Mouse (Mus musculus) embryonic facial prominence, embryonic 11.5 days (tissue): ENCODE data around the gene Mbip. TPM values are rescaled to one million over a fixed set of nuclear protein-coding genes. Genes with fewer than 3 reads are reported as not detected.

ENCODE experiments used
- ATAC-seq: fragments of 200-750 bp; cut with Nextera tagmentation; replicated peaks from 2 replicates; pipeline ENCODE4 v1.8.0; 2017; ENCODE audit warnings: low read depth; ENCODE audit not compliant: insufficient number of reproducible peaks, low FRiP score, low TSS enrichment
- DNase-seq: peaks from one replicate; pipeline ENCODE4 v3.0.0-alpha.2; 2015; ENCODE audit warnings: low spot score
- H3K27ac ChIP-seq: fragments of 300-500 bp; sonication (generic); replicated peaks from 2 replicates; pipeline ENCODE4 v1.5.1; 2014; ENCODE audit warnings: mild to moderate bottlenecking, low read depth, low read length, control low read depth
- H3K27me3 ChIP-seq: fragments of 300-500 bp; sonication (generic); 2 replicates; pipeline ENCODE4 v1.6.1; 2014; ENCODE audit warnings: mild to moderate bottlenecking, low read length, moderate library complexity, mixed read lengths; ENCODE audit not compliant: control insufficient read depth, insufficient read depth
- H3K36me3 ChIP-seq: fragments of 300-500 bp; sonication (generic); replicated peaks from 2 replicates; pipeline ENCODE4 v1.6.1; 2014; ENCODE audit warnings: low read depth, mild to moderate bottlenecking, low read length, moderate library complexity, mixed read lengths; ENCODE audit not compliant: control insufficient read depth, insufficient read depth
- H3K4me1 ChIP-seq: fragments of 300-500 bp; sonication (generic); 2 replicates; pipeline ENCODE4 v1.6.1; 2014; ENCODE audit warnings: low read length, mixed read lengths; ENCODE audit not compliant: control insufficient read depth, insufficient read depth
- H3K4me2 ChIP-seq: fragments of 300-500 bp; sonication (generic); 2 replicates; pipeline ENCODE4 v1.6.1; 2014; ENCODE audit warnings: low read depth, mild to moderate bottlenecking, control low read depth, low read length, moderate library complexity
- H3K4me3 ChIP-seq: fragments of 300-500 bp; sonication (generic); 2 replicates; pipeline ENCODE4 v1.5.1; 2014; ENCODE audit warnings: low read depth, low read length, control low read depth
- H3K9ac ChIP-seq: fragments of 300-500 bp; sonication (generic); replicated peaks from 2 replicates; pipeline ENCODE4 v1.6.1; 2014; ENCODE audit warnings: mild to moderate bottlenecking, control low read depth, low read length
- H3K9me3 ChIP-seq: fragments of 300-500 bp; sonication (generic); replicated peaks from 2 replicates; pipeline ENCODE4 v1.6.1; 2016; ENCODE audit warnings: mild to moderate bottlenecking, low read length, inconsistent platforms, mixed read lengths; ENCODE audit not compliant: control insufficient read depth
- WGBS: fragments of 180-500 bp; shearing (Covaris S2); extraction: QIAGEN DNeasy Blood & Tissue Kit; methylation state at CpG from one replicate; pipeline ENCODE4 v1.1.7; 2014; 5-methylcytosine and 5-hydroxymethylcytosine counted together
- polyA plus RNA-seq: library from polyadenylated mRNA; unstranded; fragments of >200 nt; fragmentation: Nextera tagmentation; extraction: Ambion mirVana; gene quantifications from 2 replicates; pipeline ENCODE4 v1.2.1, GENCODE M21; 2014

Mbip gene
- polyA plus RNA-seq, 1 experiment from 2014 or later = 64.4 TPM

DNA sequence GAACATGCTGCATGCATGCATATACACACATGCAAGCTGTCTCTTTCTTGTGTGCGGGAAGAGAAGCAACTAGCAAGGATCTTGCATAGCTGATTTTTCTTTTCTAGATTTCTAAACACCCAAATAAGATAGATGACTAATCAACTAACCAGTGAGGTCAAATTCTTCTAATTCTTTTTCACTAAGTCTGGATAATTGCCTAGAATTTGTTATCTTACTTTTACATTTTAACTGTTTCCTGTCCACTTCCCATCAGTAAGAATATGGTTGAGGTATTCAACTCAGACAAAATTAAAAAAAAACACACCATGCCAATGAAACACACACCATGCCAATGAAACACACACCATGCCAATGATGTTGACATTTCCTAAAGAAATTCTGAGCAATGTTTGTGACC, 46.8 kb downstream of the Mbip start:
- Histone ChIP-seq H3K9me3 (no peaks in the 10 kb centered on the region), H3K27ac (no peak overlapping the region), H3K27me3 (no peaks in the 10 kb centered on the region), H3K9ac (no peak overlapping the region), H3K4me1 (no peaks in the 10 kb centered on the region), H3K4me3 (no peak overlapping the region), H3K4me2 (no peak overlapping the region), H3K36me3 (no peaks in the 10 kb centered on the region)
- no peak for ATAC-seq
- no peak for DNase-seq
- 18% methylated on average over 1 of the region's 1 CpGs for WGBS

DNA sequence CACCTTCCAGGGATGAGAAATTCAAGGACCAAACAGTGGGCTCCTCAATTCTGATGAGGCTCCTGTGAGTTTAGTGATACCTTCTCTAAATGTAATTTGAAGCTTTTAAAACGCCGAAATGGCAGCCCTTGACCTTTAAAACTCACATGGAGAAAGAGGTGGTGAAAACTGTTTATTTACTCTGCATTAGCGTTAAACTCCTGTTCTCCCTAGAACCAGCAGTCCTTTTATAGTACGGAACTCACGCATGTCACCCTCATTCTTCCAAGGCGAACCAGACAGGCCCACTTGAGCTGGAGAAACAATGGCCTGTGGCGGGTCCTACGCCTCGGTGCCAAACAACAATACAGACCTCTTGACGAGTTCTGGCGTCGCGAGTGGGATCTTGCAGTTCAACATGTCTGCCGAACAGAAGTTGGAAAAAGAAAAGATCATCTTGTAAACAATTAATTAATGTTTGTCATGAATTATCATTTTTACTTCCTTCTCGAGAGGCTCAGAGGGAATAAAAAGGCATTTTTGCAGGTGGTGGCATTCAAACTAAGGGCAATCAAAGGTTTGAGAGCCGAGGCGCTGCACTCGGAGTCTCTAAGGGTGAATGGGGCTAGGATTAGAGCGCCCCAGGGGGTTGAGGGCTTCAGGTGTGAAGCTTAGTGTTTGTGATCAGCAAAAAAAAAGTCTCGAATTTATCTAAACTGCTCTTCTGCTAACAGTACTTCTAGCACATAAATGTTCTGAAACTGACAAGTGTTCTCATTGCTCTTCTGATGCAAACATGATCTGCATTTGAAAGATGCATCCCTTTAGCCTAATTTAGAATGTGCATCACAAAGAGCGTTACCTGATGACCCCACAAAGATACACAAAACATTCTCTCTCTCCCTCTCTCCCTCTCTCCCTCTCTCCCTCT, 47.5 kb downstream of the Mbip start:
- no peaks in the 10 kb centered on the region for H3K4me1 ChIP-seq
- no peak overlapping the region for H3K4me3 ChIP-seq
- no peaks in the 10 kb centered on the region for H3K27me3 ChIP-seq
- DNase-seq (peak; percentile 27), ATAC-seq (no peak)
- 6% methylated on average over 21 of the region's 21 CpGs for WGBS
- no peaks in the 10 kb centered on the region for H3K36me3 ChIP-seq
- H3K4me2 ChIP-seq = no peak overlapping the region
- H3K27ac ChIP-seq = no peak overlapping the region
- no peaks in the 10 kb centered on the region for H3K9me3 ChIP-seq
- H3K9ac ChIP-seq = no peak overlapping the region

DNA sequence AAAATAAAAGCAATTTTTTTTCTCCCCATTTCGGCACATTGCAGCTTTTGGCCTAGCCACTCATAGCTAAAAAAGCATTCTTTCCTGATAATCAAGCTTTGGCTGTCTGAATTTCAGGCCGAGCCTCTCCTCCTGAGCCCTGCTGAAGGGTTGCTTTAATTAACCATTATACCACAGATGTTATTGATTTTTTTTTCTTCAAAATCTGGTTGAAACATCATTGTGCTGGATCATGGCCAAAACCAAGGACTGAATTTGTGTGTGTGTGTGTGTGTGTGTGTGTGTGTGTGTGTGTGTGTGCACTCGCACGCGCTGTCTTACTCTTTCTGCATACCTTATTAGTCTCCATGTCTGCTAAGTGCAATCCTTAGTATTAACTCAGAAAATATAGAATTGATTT, 48.6 kb downstream of the Mbip start:
- H3K4me1 ChIP-seq = no peaks in the 10 kb centered on the region
- H3K4me2 ChIP-seq = no peak overlapping the region
- H3K4me3 ChIP-seq = no peak overlapping the region
- H3K27ac ChIP-seq = no peak overlapping the region
- DNase-seq = peak; percentile 29
- H3K9me3 ChIP-seq = no peaks in the 10 kb centered on the region
- H3K27me3 ChIP-seq = no peaks in the 10 kb centered on the region
- ATAC-seq = no peak
- WGBS = 51% methylated on average over 5 of the region's 5 CpGs
- H3K36me3 ChIP-seq = no peaks in the 10 kb centered on the region
- H3K9ac ChIP-seq = no peak overlapping the region

DNA sequence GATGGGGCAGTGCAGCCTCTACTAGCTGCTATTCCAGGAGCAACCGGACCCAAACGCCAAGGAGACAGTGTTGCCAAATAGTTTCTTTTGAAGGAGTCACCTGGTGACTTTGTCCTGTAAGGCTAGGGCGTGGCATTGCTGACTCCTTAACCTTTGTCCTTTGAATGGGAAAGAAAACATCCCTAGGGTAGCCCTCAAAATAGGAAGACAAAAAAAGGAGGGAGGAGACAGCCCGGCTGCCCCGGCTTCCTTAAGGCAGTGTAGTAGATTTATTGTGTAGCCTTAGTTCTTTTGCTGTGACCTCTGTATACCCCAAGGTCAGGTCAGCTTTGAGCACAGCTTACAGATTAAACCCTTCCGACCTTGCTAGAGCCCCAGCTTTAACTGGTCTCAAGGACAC, 49.2 kb downstream of the Mbip start:
- H3K4me2 ChIP-seq = no peak overlapping the region
- H3K36me3 ChIP-seq = no peaks in the 10 kb centered on the region
- WGBS = 17% methylated on average over 6 of the region's 6 CpGs
- H3K9me3 ChIP-seq = no peaks in the 10 kb centered on the region
- no peak overlapping the region for H3K9ac ChIP-seq
- no peak overlapping the region for H3K4me3 ChIP-seq
- H3K27ac ChIP-seq = no peak overlapping the region
- DNase-seq (no peak), ATAC-seq (no peak)
- no peaks in the 10 kb centered on the region for H3K27me3 ChIP-seq
- H3K4me1 ChIP-seq = no peaks in the 10 kb centered on the region

- H3K4me2 ChIP-seq = no peak overlapping the region
- H3K4me3 ChIP-seq = no peak overlapping the region
- ATAC-seq (no peak), DNase-seq (no peak)
- H3K9me3 ChIP-seq = no peaks in the 10 kb centered on the region
- H3K27me3 ChIP-seq = no peaks in the 10 kb centered on the region
- no peaks in the 10 kb centered on the region for H3K36me3 ChIP-seq
- 78% methylated on average over 3 of the region's 3 CpGs for WGBS
- H3K27ac ChIP-seq = no peak overlapping the region
- H3K4me1 ChIP-seq = no peaks in the 10 kb centered on the region
- no peak overlapping the region for H3K9ac ChIP-seq
Measured at GRCm38 (mm10) chr12:56295160-56295559, 50.5 kb downstream of the Mbip start.

DNA sequence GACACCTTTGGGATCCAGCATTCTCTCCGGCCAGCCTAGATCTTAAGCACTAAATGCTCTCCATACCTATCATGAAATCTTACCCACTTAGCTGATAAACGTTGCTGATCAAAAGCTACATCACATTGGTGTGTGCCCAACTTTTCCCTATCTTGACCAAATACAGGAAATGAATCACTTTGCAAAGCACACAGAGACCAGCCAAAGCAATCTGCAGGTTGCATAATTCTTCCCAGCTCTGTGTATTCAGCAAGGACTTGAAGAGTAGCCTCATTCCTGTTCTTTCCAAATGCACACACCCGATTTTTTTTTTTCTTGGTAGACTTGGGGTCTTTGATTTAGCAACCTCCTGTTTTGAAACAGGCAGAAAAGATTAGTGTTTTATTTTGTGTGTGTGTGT, 57.1 kb downstream of the Mbip start:
- no peak for ATAC-seq
- Histone ChIP-seq H3K4me3 (no peak overlapping the region), H3K27ac (no peak overlapping the region), H3K9ac (no peak overlapping the region), H3K9me3 (no peaks in the 10 kb centered on the region), H3K36me3 (no peaks in the 10 kb centered on the region), H3K27me3 (no peaks in the 10 kb centered on the region), H3K4me2 (no peak overlapping the region), H3K4me1 (no peaks in the 10 kb centered on the region)
- WGBS = 76% methylated on average over 3 of the region's 3 CpGs
- DNase-seq = no peak

DNA sequence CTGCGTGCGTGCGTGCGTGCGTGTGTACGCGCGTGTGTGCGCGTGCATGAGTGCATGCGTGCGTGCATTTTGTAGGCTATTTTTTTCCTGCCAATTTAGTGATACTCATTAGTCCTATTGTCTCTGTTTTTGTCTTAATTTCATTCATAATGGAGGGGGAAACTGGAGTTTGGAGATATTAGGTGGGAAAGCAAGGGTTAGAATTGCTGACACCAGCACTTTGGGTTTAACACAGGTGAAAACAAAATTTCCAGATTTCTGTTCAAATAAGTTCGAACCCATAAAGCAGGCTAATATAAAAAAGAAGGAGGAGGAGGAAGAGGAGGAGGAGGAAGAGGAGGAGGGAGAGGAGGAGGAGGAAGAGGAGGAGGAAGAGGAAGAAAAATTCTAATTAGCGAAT, 58.9 kb downstream of the Mbip start:
- Histone ChIP-seq H3K36me3 (no peaks in the 10 kb centered on the region), H3K27ac (no peak overlapping the region), H3K4me1 (no peaks in the 10 kb centered on the region), H3K27me3 (no peaks in the 10 kb centered on the region), H3K9ac (no peak overlapping the region), H3K4me2 (no peak overlapping the region), H3K4me3 (no peak overlapping the region), H3K9me3 (no peaks in the 10 kb centered on the region)
- 96% methylated on average over 14 of the region's 14 CpGs for WGBS
- no peak for DNase-seq
- ATAC-seq = no peak

GRCm38 (mm10) chr12:56284210-56284609, 61.5 kb downstream of the Mbip start:
- Histone ChIP-seq H3K9ac (no peak overlapping the region), H3K9me3 (no peaks in the 10 kb centered on the region)
- ATAC-seq = no peak

More at GRCm38 (mm10) chr12:56284210-56284609, 61.5 kb downstream of the Mbip start:
- DNase-seq = no peak
- Histone ChIP-seq H3K4me1 (no peaks in the 10 kb centered on the region), H3K27ac (no peak overlapping the region), H3K27me3 (no peaks in the 10 kb centered on the region), H3K4me2 (no peak overlapping the region), H3K4me3 (no peak overlapping the region), H3K36me3 (no peaks in the 10 kb centered on the region)
- WGBS = 77% methylated on average over 2 of the region's 2 CpGs
